Mouse (Mus musculus): ENCODE measurements around the gene 4921536K21Rik.

4921536K21Rik gene

DNA sequence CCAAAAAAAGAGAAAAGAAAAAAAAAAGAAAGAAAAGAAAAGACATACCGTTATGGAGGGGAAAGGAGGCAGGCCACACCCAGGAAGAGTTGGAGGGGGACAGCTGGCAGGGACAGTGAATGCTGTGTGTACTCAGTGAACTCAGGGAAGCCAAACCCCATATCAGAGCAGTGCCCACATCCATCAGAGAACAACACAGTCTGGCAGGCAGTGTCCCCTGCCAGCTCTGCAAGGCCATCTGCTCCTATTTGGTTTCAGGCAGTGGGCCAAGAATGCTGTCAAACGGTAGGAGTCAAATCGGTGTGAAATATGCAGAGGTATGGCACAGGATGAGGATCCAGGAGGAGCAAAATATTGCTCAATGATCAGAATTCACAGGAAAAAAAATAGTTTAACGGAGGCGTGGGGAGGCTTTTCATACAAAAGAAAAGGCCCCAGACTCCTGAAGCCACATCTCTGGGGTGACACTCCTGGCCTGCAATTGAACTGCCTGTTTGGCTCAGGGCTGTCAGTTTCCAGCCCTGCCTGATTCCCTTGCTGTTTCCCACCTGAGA lies 41.3 kb downstream of the 4921536K21Rik start:
- DNase-seq = no peak

- DNase-seq = no peak
Measured at GRCm38 (mm10) chr11:3853031-3853430, 41.9 kb downstream of the 4921536K21Rik start.

DNA sequence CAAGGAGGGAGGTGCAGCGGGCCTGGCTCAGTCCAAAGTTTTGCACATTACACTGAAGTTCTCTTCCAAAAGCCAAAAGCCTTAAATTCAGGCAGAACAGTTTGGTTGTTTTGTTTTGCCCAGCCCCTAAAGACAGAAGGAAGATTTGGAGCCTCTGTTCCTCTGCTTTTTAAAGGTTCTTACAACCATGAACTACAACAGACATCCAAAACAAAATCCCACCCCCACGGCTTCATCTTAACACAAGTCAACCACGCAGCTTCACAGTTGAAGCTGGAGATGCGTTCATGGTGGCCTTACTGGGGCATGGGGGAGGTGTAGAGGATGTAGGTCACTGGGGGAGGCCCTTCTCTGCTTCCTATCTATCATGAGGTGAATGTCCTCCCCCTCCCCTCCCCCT lies 43.0 kb downstream of the 4921536K21Rik start:
- DNase-seq = no peak

DNA sequence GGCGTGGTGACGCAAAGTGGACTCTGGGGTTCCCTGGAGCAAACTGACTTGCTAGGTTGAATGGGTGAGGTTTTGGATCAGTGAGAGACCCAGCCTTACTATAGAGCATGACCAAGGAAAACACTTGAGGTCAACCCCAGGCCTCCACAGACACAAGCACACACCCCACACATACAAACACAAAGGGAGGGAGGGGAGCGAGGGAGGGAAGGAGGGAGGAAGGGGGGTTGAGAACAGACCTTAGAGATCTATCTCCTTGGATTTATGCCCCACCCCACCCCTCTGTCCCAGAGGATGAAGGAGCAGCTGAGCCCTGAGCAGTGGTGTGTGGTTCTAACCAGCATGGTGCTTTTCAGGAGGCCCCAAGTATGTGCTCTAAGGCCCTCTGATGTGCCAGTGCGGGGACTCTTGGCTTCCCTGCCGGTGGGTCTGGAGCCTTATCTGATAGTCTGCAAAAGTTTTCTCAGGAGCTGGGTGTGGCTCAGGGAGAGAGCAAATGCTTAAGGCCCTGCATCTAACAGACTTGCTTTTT lies 44.1 kb downstream of the 4921536K21Rik start:
- DNase-seq = no peak

GRCm38 (mm10) chr11:3850315-3850614 lies 44.6 kb downstream of the 4921536K21Rik start:
- no peak for DNase-seq

DNA sequence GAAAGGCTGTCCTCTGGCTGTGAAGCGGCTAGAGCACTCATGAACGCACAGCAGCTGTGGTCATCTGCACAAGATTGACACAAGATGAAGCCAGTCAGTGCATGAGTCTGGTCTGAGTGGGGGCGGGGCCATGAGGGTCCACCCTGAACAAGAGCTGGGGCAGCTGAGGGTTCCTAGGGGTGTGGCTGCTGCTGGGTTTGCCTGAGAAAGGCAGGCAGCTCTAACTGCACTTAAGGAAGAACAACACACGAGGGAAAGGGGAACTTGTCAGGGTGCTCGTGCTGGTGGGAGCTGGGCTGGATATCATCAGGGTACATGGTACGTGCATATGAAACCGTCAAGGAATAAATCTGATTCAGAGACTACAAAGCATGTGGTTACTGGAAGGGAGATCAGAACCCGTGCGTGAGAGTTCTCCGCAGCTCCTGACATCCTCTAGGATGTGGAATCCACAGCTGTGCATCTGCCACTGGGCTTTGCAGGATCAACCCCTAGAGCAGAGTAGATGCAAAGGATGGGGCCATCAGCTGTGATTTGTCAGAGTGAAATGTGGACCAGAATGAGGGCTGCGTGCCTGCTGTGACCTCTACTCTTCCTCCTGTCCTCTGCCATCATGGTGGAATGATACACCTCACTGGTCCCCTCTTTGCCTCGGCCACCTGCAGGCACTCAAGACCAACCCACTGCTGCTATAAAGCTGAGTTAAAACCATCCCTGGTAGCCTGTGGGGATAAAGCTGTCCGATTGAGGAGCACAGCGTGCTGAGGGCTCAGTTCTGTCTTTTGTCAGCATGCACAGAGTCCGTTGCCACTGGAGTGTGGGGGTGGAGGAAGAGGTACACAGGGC lies 45.2 kb downstream of the 4921536K21Rik start:
- no peak for DNase-seq

GRCm38 (mm10) chr11:3846351-3846750 lies 48.5 kb downstream of the 4921536K21Rik start:
- no peak for DNase-seq

GRCm38 (mm10) chr11:3843943-3844734 lies 50.8 kb downstream of the 4921536K21Rik start:
- no peak for DNase-seq

Measured in thymus, postnatal 14 days (tissue).